Mouse (Mus musculus): Measurements from ENCODE around the gene Rpl31. TPM values are rescaled to one million over a fixed set of nuclear protein-coding genes. Genes with fewer than 3 reads are reported as not detected.

Gene Rpl31
- polyA plus RNA-seq, 1 experiment from 2014 or later = 358 TPM

GRCm38 (mm10) chr1:39398284-39398683 is 30.6 kb downstream of the Rpl31 start:
- H3K27ac ChIP-seq (replicated peaks) = no peak overlapping the region
- no peak overlapping the region for H3K9ac ChIP-seq
- H3K4me2 ChIP-seq = no peak overlapping the region
- H3K9me3 ChIP-seq = peaks cover 4% of the 10 kb centered on the region; the same call in 1 of the 2 replicates
- peaks cover 40% of the 10 kb centered on the region for H3K36me3 ChIP-seq
- H3K4me1 ChIP-seq = peaks cover 6% of the 10 kb centered on the region; the same call in 1 of the 2 replicates
- ATAC-seq (ENCODE audit: extremely low read depth, insufficient number of reproducible peaks, low FRiP score, low TSS enrichment) = no peak
- H3K4me3 ChIP-seq = no peak overlapping the region
- WGBS = 75% methylated on average over 6 of the region's 6 CpGs
- H3K27me3 ChIP-seq (replicated peaks) = no peaks in the 10 kb centered on the region

GRCm38 (mm10) chr1:39399228-39399627 is 31.6 kb downstream of the Rpl31 start:
- Histone ChIP-seq H3K36me3 (peaks cover 42% of the 10 kb centered on the region), H3K9me3 (peaks cover 4% of the 10 kb centered on the region; the same call in 1 of the 2 replicates), H3K4me1 (peaks cover 6% of the 10 kb centered on the region; the same call in 1 of the 2 replicates), H3K4me3 (no peak overlapping the region), H3K4me2 (no peak overlapping the region), H3K27me3 (replicated peaks) (no peaks in the 10 kb centered on the region), H3K9ac (no peak overlapping the region), H3K27ac (replicated peaks) (no peak overlapping the region)
- WGBS = 70% methylated on average over 4 of the region's 4 CpGs
- ATAC-seq (ENCODE audit: extremely low read depth, insufficient number of reproducible peaks, low FRiP score, low TSS enrichment) = no peak

GRCm38 (mm10) chr1:39400173-39400572 is 32.5 kb downstream of the Rpl31 start:
- Histone ChIP-seq H3K4me3 (no peak overlapping the region), H3K27ac (replicated peaks) (no peak overlapping the region), H3K9me3 (peaks cover 4% of the 10 kb centered on the region; the same call in 1 of the 2 replicates), H3K4me2 (no peak overlapping the region), H3K9ac (no peak overlapping the region), H3K4me1 (peaks cover 6% of the 10 kb centered on the region; the same call in 1 of the 2 replicates), H3K27me3 (replicated peaks) (no peaks in the 10 kb centered on the region), H3K36me3 (peaks cover 44% of the 10 kb centered on the region)
- no peak for ATAC-seq (ENCODE audit: extremely low read depth, insufficient number of reproducible peaks, low FRiP score, low TSS enrichment)
- 86% methylated on average over 3 of the region's 3 CpGs for WGBS

- Histone ChIP-seq H3K4me3 (no peak overlapping the region), H3K27ac (replicated peaks) (no peak overlapping the region), H3K4me2 (no peak overlapping the region), H3K36me3 (peaks cover 20% of the 10 kb centered on the region), H3K4me1 (peaks cover 9% of the 10 kb centered on the region; the same call in 1 of the 2 replicates), H3K9me3 (no peaks in the 10 kb centered on the region), H3K27me3 (replicated peaks) (no peaks in the 10 kb centered on the region), H3K9ac (no peak overlapping the region)
- no peak for ATAC-seq (ENCODE audit: extremely low read depth, insufficient number of reproducible peaks, low FRiP score, low TSS enrichment)
- 55% methylated on average over 4 of the region's 4 CpGs for WGBS
Observed at GRCm38 (mm10) chr1:39407108-39407507, 39.5 kb downstream of the Rpl31 start.

- Histone ChIP-seq H3K4me2 (no peak overlapping the region), H3K9ac (no peak overlapping the region), H3K27me3 (replicated peaks) (no peaks in the 10 kb centered on the region), H3K27ac (replicated peaks) (no peak overlapping the region), H3K9me3 (no peaks in the 10 kb centered on the region), H3K36me3 (peaks cover 11% of the 10 kb centered on the region; the same call in 1 of the 2 replicates), H3K4me1 (peaks cover 9% of the 10 kb centered on the region; the same call in 1 of the 2 replicates), H3K4me3 (no peak overlapping the region)
- WGBS = 83% methylated on average over 6 of the region's 6 CpGs
- no peak for ATAC-seq (ENCODE audit: extremely low read depth, insufficient number of reproducible peaks, low FRiP score, low TSS enrichment)
Observed at GRCm38 (mm10) chr1:39408123-39408522, 40.5 kb downstream of the Rpl31 start.

- peaks cover 8% of the 10 kb centered on the region; the same call in 1 of the 2 replicates for H3K36me3 ChIP-seq
- no peak for ATAC-seq (ENCODE audit: extremely low read depth, insufficient number of reproducible peaks, low FRiP score, low TSS enrichment)
- no peaks in the 10 kb centered on the region for H3K9me3 ChIP-seq
- H3K27me3 ChIP-seq (replicated peaks) = no peaks in the 10 kb centered on the region
- H3K27ac ChIP-seq (replicated peaks) = no peak overlapping the region
- H3K4me1 ChIP-seq = peaks cover 9% of the 10 kb centered on the region; the same call in 1 of the 2 replicates
- no peak overlapping the region for H3K9ac ChIP-seq
- 69% methylated on average over 7 of the region's 7 CpGs for WGBS
- H3K4me2 ChIP-seq = no peak overlapping the region
- H3K4me3 ChIP-seq = no peak overlapping the region
Observed at GRCm38 (mm10) chr1:39408668-39409067, 41.0 kb downstream of the Rpl31 start.

GRCm38 (mm10) chr1:39410085-39410821 is 42.6 kb downstream of the Rpl31 start:
- WGBS = 81% methylated on average over 19 of the region's 19 CpGs
- H3K36me3 ChIP-seq = 0 out of 2 replicates have a peak, but pooled peaks cover 4% of the 10 kb centered on the region
- peaks cover 4% of the 10 kb centered on the region; the same call in 1 of the 2 replicates for H3K9me3 ChIP-seq
- H3K4me3 ChIP-seq = no peak overlapping the region
- peaks cover 9% of the 10 kb centered on the region; the same call in 1 of the 2 replicates for H3K4me1 ChIP-seq
- no peak overlapping the region for H3K9ac ChIP-seq
- no peak for ATAC-seq (ENCODE audit: extremely low read depth, insufficient number of reproducible peaks, low FRiP score, low TSS enrichment)
- H3K27me3 ChIP-seq (replicated peaks) = no peaks in the 10 kb centered on the region
- peak overlapping the region; percentile 4; the same call in 1 of the 2 replicates for H3K27ac ChIP-seq (replicated peaks)
- H3K4me2 ChIP-seq = no peak overlapping the region

- ATAC-seq (ENCODE audit: extremely low read depth, insufficient number of reproducible peaks, low FRiP score, low TSS enrichment) = no peak; the same call in 1 of the 2 replicates
- Histone ChIP-seq H3K4me2 (peak overlapping the region; percentile 12), H3K9me3 (peaks cover 4% of the 10 kb centered on the region; the same call in 1 of the 2 replicates), H3K36me3 (0 out of 2 replicates have a peak, but pooled peaks cover 3% of the 10 kb centered on the region), H3K27me3 (replicated peaks) (no peaks in the 10 kb centered on the region), H3K4me1 (peaks cover 24% of the 10 kb centered on the region), H3K27ac (replicated peaks) (peak overlapping the region; percentile 73), H3K9ac (peak overlapping the region; percentile 2; the same call in 1 of the 2 replicates), H3K4me3 (no peak overlapping the region)
- WGBS = 15% methylated on average over 12 of the region's 12 CpGs
Observed at GRCm38 (mm10) chr1:39417817-39418216, 50.2 kb downstream of the Rpl31 start.

GRCm38 (mm10) chr1:39418852-39419251 is 51.2 kb downstream of the Rpl31 start:
- Histone ChIP-seq H3K4me1 (peaks cover 24% of the 10 kb centered on the region), H3K36me3 (0 out of 2 replicates have a peak, but pooled peaks cover 3% of the 10 kb centered on the region), H3K4me2 (no peak overlapping the region), H3K27ac (replicated peaks) (peak overlapping the region; percentile 25), H3K27me3 (replicated peaks) (no peaks in the 10 kb centered on the region), H3K9ac (no peak overlapping the region), H3K4me3 (no peak overlapping the region), H3K9me3 (peaks cover 4% of the 10 kb centered on the region; the same call in 1 of the 2 replicates)
- WGBS = 48% methylated on average over 9 of the region's 9 CpGs
- no peak for ATAC-seq (ENCODE audit: extremely low read depth, insufficient number of reproducible peaks, low FRiP score, low TSS enrichment)

GRCm38 (mm10) chr1:39420987-39421386 is 53.3 kb downstream of the Rpl31 start:
- H3K27me3 ChIP-seq (replicated peaks) = no peaks in the 10 kb centered on the region
- ATAC-seq (ENCODE audit: extremely low read depth, insufficient number of reproducible peaks, low FRiP score, low TSS enrichment) = no peak
- H3K9ac ChIP-seq = no peak overlapping the region
- peaks cover 24% of the 10 kb centered on the region for H3K4me1 ChIP-seq
- H3K36me3 ChIP-seq = peaks cover 8% of the 10 kb centered on the region
- H3K9me3 ChIP-seq = no peaks in the 10 kb centered on the region
- H3K27ac ChIP-seq (replicated peaks) = no peak overlapping the region
- 82% methylated on average over 6 of the region's 6 CpGs for WGBS
- no peak overlapping the region for H3K4me2 ChIP-seq
- H3K4me3 ChIP-seq = no peak overlapping the region
